Mouse (Mus musculus) liver, adult 2 months (tissue): Measurements from ENCODE around the gene Carm1. TPM values are rescaled to one million over a fixed set of nuclear protein-coding genes. Genes with fewer than 3 reads are reported as not detected.
"Not testable (repeated sequence)": the region's sequence is repeated elsewhere in the genome, so short reads cannot be mapped to it uniquely, and the experiment has no call there.

Experiments
- DNase-seq: peaks from one replicate; pipeline ENCODE4 v3.0.0-alpha.2; 2011; ENCODE audit warnings: low read depth, low spot score; ENCODE audit errors: extremely low read depth
- H3K27ac ChIP-seq: fragments of 200-500 bp; replicated peaks from 2 replicates; pipeline ENCODE4 v1.5.1; 2012; ENCODE audit warnings: low read depth, mild to moderate bottlenecking, control low read depth, inconsistent platforms, low read length; ENCODE audit not compliant: insufficient read depth
- H3K27me3 ChIP-seq: fragments of 200-500 bp; 2 replicates; pipeline ENCODE4 v1.6.1; 2012; ENCODE audit warnings: mild to moderate bottlenecking, moderate library complexity, low read length, inconsistent platforms; ENCODE audit not compliant: control insufficient read depth, insufficient read depth
- H3K36me3 ChIP-seq: fragments of 200-500 bp; 2 replicates; pipeline ENCODE4 v1.6.1; 2012; ENCODE audit warnings: low read length, inconsistent platforms; ENCODE audit not compliant: control insufficient read depth, insufficient read depth
- H3K4me1 ChIP-seq: fragments of 200-500 bp; 2 replicates; pipeline ENCODE4 v1.6.1; 2011; ENCODE audit warnings: low read length; ENCODE audit not compliant: control insufficient read depth, insufficient read depth
- H3K4me3 ChIP-seq: fragments of 200-500 bp; 2 replicates; pipeline ENCODE4 v1.5.1; 2011; ENCODE audit warnings: low read depth, mild to moderate bottlenecking, control low read depth, low read length, moderate library complexity; ENCODE audit not compliant: insufficient read depth
- H3K79me2 ChIP-seq: fragments of 200-500 bp; 2 replicates; pipeline ENCODE4 v1.6.1; 2012; ENCODE audit warnings: inconsistent platforms, mild to moderate bottlenecking, low read length, moderate library complexity; ENCODE audit not compliant: control insufficient read depth, insufficient read depth
- H3K9ac ChIP-seq: fragments of 200-500 bp; 2 replicates; pipeline ENCODE4 v1.6.1; 2012; ENCODE audit warnings: low read depth, mild to moderate bottlenecking, control low read depth, inconsistent platforms, low read length
- CTCF ChIP-seq: fragments of 200-500 bp; IDR thresholded peaks from 2 replicates; pipeline ENCODE4 v1.5.1; 2011; ENCODE audit warnings: low read depth, low read length, control low read depth
- POLR2A ChIP-seq: fragments of 200-500 bp; IDR thresholded peaks from 2 replicates; pipeline ENCODE4 v1.6.1; 2011; ENCODE audit warnings: low read length, control low read depth; ENCODE audit not compliant: insufficient read depth; ENCODE audit errors: extremely low read depth
- WGBS: fragments of 180-500 bp; shearing (Covaris S2); methylation state at CpG from one replicate; pipeline ENCODE4 v1.1.7; 2018; 5-methylcytosine and 5-hydroxymethylcytosine counted together
- polyA plus RNA-seq: library from polyadenylated mRNA; depleted of rRNA; stranded (reverse); fragments of >200 nt; gene quantifications from 2 replicates; pipeline ENCODE4 v1.2.3, GENCODE M21; 2012
- total RNA-seq: library from RNA; depleted of rRNA; stranded (reverse); fragments of >200 nt; gene quantifications from 2 replicates; pipeline ENCODE4 v1.2.3, GENCODE M21; 2014

Gene Carm1
- total and polyA plus RNA-seq, 2 experiments = 5.0 to 28.5 TPM

DNA sequence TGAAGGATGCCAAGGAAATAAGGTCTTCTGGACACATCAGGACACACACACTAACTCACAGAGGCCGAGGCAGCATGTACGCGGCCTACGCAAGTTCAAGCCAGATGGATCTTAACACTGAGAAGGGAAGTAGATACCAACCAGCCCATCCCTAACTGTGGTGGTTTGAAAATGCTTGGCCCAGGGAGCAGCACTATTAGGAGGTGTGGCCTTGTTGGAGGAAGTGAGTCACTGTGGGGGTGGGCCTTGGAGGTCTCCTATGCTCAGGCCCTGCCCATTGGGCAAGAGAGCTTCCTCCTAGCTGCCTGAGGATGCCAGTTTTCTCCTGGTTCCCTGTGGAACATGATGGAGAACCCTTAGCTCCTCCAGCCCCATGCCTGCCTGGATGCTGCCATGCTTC lies 33.2 kb upstream of the Carm1 start:
- Histone ChIP-seq H3K36me3 (no peaks in the 10 kb centered on the region), H3K27ac (no peak overlapping the region), H3K4me3 (no peak overlapping the region), H3K27me3 (no peaks in the 10 kb centered on the region), H3K9ac (no peak overlapping the region), H3K79me2 (no peaks in the 10 kb centered on the region), H3K4me1 (peaks cover 6% of the 10 kb centered on the region)
- WGBS = 97% methylated on average over 4 of the region's 4 CpGs
- DNase-seq = no peak
- no peak for TF ChIP-seq CTCF
- TF ChIP-seq POLR2A = no peak

DNA sequence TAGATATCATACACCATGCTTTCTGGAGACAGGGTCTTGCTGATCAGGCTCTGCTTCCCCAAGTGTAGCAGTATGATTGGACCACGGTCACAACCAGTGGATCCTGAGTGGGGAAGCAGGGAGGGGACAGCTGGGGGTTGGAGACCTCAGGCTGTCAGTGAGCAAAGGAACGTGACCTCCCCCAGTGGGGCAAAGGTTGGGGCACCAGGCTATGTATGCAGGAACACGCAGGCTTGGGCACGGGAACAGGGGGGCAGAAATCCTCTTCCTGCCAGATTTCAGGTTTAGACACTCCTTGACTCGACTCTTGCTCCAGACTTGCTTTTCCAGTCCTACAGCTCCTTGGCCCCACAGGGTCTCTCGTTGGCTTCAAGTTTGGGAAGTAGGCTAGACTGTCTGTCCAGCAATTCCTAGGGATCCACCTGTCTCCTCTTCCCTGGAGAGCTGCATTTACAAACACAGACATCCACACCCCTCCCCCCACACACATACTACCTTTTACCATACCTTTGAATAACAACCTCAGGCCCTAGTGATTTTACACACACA lies 28.7 kb upstream of the Carm1 start:
- no peaks in the 10 kb centered on the region for H3K4me1 ChIP-seq
- H3K9ac ChIP-seq = no peak overlapping the region
- 47% methylated on average over 6 of the region's 6 CpGs for WGBS
- no peaks in the 10 kb centered on the region for H3K27me3 ChIP-seq
- no peak for DNase-seq
- no peaks in the 10 kb centered on the region for H3K36me3 ChIP-seq
- no peak for TF ChIP-seq POLR2A
- H3K27ac ChIP-seq = no peak overlapping the region
- no peaks in the 10 kb centered on the region for H3K79me2 ChIP-seq
- no peak overlapping the region for H3K4me3 ChIP-seq

DNA sequence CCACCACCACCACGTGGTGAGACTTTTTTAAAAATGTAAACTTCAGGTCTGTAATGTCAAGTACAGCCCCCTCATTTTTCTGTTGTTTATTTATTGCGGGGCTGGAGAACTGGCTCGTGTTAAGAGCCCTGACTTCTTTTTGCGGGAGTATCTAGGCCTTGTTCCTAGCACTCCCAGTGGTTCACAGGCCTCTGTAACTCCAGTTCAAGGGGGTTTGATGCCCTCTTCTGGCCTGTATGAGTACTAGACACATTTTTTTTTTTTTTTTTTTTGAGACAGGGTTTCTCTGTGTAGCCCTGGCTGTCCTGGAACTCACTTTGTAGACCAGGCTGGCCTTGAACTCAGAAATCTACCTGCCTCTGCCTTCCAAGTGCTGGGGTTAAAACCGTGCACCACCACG lies 28.0 kb upstream of the Carm1 start:
- WGBS = 88% methylated on average over 6 of the region's 6 CpGs
- not testable (repeated sequence) for H3K27ac ChIP-seq, H3K9ac ChIP-seq, H3K27me3 ChIP-seq, DNase-seq, H3K4me1 ChIP-seq, H3K79me2 ChIP-seq, H3K36me3 ChIP-seq, H3K4me3 ChIP-seq

- Histone ChIP-seq H3K4me1 (no peaks in the 10 kb centered on the region), H3K36me3 (no peaks in the 10 kb centered on the region), H3K27ac (peak overlapping the region; percentile 27), H3K4me3 (no peak overlapping the region), H3K79me2 (no peaks in the 10 kb centered on the region), H3K27me3 (no peaks in the 10 kb centered on the region), H3K9ac (no peak overlapping the region)
- TF ChIP-seq CTCF (no peak), POLR2A (no peak)
- 80% methylated on average over 7 of the region's 7 CpGs for WGBS
- DNase-seq = peak; percentile 38
Measured at GRCm38 (mm10) chr9:21525142-21525936, 21.4 kb upstream of the Carm1 start.

DNA sequence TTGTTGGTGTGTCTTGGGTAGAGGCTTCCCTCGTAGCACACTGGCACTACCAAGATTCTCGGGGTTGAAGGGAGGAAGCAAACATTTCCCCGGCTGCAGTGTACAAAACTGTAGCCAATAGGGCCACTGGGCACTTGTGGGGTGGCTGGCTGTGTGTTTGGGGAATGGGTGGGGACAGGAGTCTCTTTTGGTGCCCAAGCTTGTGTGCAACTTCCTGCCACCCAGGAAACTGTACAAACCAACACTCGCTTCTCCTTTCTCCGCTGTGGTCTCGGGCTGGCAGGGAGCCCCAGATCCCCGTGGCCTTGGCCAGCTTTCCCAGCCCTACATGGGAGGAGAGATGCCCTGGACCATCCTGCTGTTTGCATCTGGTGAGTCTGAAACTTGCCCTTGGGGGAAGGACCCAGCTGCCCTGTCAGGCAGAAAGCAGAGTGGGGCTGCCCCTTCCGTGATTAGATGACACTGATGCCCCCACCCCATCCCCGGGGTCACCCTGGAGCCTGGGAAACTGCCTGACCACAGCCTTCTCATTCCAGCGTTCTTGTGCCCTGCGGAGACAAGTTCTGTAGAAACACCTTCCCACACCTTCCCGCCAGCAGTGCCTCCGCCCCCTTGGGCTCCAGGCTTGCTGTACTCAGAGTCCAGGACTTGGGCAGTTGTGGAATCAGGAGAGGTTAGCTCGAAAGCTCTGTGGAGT lies 20.6 kb upstream of the Carm1 start, which contains the start of gene AB124611:
TSS of gene AB124611 (plus strand) at position 240 of the 697 bp plus-strand sequence.
- H3K79me2 ChIP-seq = no peaks in the 10 kb centered on the region
- H3K4me3 ChIP-seq = peak within 1 kb of the TSS; percentile 25
- DNase-seq = no peak
- no peaks in the 10 kb centered on the region for H3K36me3 ChIP-seq
- 66% methylated on average over 14 of the region's 14 CpGs for WGBS
- no peaks in the 10 kb centered on the region for H3K27me3 ChIP-seq
- H3K9ac ChIP-seq = peak within 1 kb of the TSS; percentile 31
- H3K4me1 ChIP-seq = no peaks in the 10 kb centered on the region
- no peak for TF ChIP-seq POLR2A
- no peak for TF ChIP-seq CTCF
- peak within 1 kb of the TSS; percentile 27 for H3K27ac ChIP-seq

DNA sequence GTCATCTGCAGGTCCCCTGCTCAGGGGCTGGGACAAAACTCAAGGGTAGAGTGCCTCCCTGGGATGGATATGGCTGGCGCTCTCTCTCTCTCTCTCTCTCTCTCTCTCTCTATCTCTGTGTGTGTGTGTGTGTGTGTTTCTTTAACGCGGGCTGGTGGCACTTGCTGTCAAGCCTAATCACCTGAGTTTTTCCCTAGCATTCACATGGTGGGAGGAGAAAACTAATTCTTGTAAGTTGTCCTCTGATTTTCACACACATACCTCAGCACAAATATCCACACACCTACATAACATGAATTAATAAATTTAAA lies 20.1 kb upstream of the Carm1 start:
- H3K4me3 ChIP-seq = peak overlapping the region; percentile 25; the same call in 1 of the 2 replicates
- TF ChIP-seq POLR2A = no peak
- H3K27ac ChIP-seq = no peak overlapping the region; the same call in 1 of the 2 replicates
- H3K27me3 ChIP-seq = no peaks in the 10 kb centered on the region
- no peaks in the 10 kb centered on the region for H3K36me3 ChIP-seq
- peak overlapping the region; percentile 25; the same call in 1 of the 2 replicates for H3K9ac ChIP-seq
- DNase-seq = no peak
- no peaks in the 10 kb centered on the region for H3K79me2 ChIP-seq
- 70% methylated on average over 3 of the region's 3 CpGs for WGBS
- H3K4me1 ChIP-seq = no peaks in the 10 kb centered on the region
